Mouse (Mus musculus) brain, embryonic 14.5 days (tissue): ENCODE measurements around the gene Ehbp1.

Experiments used
- CTCF ChIP-seq: fragments of 200-500 bp; IDR thresholded peaks from 2 replicates; pipeline ENCODE4 v1.5.1; 2012; ENCODE audit warnings: inconsistent platforms, mild to moderate bottlenecking, moderate library complexity, borderline replicate concordance; ENCODE audit not compliant: insufficient read depth, insufficient read length; ENCODE audit errors: extremely low read depth
- POLR2A ChIP-seq: fragments of 200-500 bp; IDR thresholded peaks from 2 replicates; pipeline ENCODE4 v1.6.1; 2012; ENCODE audit warnings: mild to moderate bottlenecking, inconsistent platforms, borderline replicate concordance; ENCODE audit not compliant: poor library complexity, insufficient read depth, insufficient read length, severe bottlenecking; ENCODE audit errors: extremely low read depth

GRCm38 (mm10) chr11:22216941-22217340 lies 125.2 kb downstream of the Ehbp1 start:
- TF ChIP-seq POLR2A: no peak
- TF ChIP-seq CTCF: no peak
